Mouse (Mus musculus) erythroblast, embryonic 14.5 days (primary cell): ENCODE results near the gene Stxbp1. TPM values are rescaled to one million over a fixed set of nuclear protein-coding genes. Genes with fewer than 3 reads are reported as not detected.

Experiments used
- H3K27me3 ChIP-seq: 2 replicates; pipeline ENCODE4 v1.6.1; 2012; ENCODE audit warnings: inconsistent platforms; ENCODE audit not compliant: control insufficient read depth
- H3K36me3 ChIP-seq: 2 replicates; pipeline ENCODE4 v1.6.1; 2012; ENCODE audit warnings: mild to moderate bottlenecking, inconsistent platforms; ENCODE audit not compliant: control insufficient read depth
- H3K4me1 ChIP-seq: 2 replicates; pipeline ENCODE4 v1.6.1; 2012; ENCODE audit warnings: inconsistent platforms; ENCODE audit not compliant: control insufficient read depth
- H3K4me3 ChIP-seq: replicated peaks from 2 replicates; pipeline ENCODE3; 2012; ENCODE audit warnings: moderate library complexity, mild to moderate bottlenecking, inconsistent platforms
- H3K9me3 ChIP-seq: 2 replicates; pipeline ENCODE4 v1.6.1; 2012; ENCODE audit warnings: low read length, inconsistent platforms, mixed read lengths; ENCODE audit not compliant: control insufficient read depth
- GATA1 ChIP-seq: IDR thresholded peaks from 2 replicates; pipeline ENCODE4 v1.6.1; 2012; ENCODE audit warnings: low read length, inconsistent platforms, mixed read lengths
- TAL1 ChIP-seq: IDR thresholded peaks from 3 replicates; pipeline ENCODE4 v1.6.1; 2012; ENCODE audit warnings: low read length, inconsistent platforms, mixed read lengths
- polyA plus RNA-seq: library from polyadenylated mRNA; stranded (reverse); fragments of >175 nt; gene quantifications from 2 replicates; pipeline ENCODE4 v1.2.3, GENCODE M21; 2012

The Stxbp1 gene
- polyA plus RNA-seq, 1 experiment = 0.02 TPM

- Histone ChIP-seq H3K4me1 (peaks cover 3% of the 10 kb centered on the region; the same call in 1 of the 2 replicates), H3K27me3 (no peaks in the 10 kb centered on the region), H3K4me3 (no peak overlapping the region), H3K36me3 (no peaks in the 10 kb centered on the region), H3K9me3 (no peaks in the 10 kb centered on the region)
- TF ChIP-seq TAL1 (no peak), GATA1 (no peak)
Observed at GRCm38 (mm10) chr2:32816946-32817581, 30.0 kb downstream of the Stxbp1 start.

DNA sequence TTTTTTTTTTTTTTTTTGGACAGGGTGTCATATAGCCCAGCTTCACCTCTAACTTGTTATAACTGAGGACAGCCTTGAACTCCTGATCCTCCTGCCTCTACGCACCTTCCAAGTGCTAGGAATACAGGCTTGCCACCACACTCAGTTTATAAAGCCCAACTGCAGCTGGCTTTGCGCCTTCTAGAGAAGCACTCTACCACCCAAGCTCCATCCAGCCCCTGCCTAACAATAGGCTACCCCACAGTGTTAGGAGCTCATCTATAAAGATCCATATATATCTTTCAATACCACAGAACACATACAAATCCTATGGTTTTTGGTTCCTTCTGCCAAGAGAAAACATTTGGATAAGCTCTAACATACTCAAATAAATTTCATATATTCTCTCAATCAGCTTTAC lies 30.5 kb downstream of the Stxbp1 start:
- H3K36me3 ChIP-seq = no peaks in the 10 kb centered on the region
- TF ChIP-seq GATA1 = no peak
- no peak for TF ChIP-seq TAL1
- H3K27me3 ChIP-seq = no peaks in the 10 kb centered on the region
- 0 out of 2 replicates have a peak, but pooled peaks cover under 1% of the 10 kb centered on the region for H3K4me1 ChIP-seq
- H3K9me3 ChIP-seq = no peaks in the 10 kb centered on the region
- no peak overlapping the region for H3K4me3 ChIP-seq

GRCm38 (mm10) chr2:32811959-32812358 lies 35.1 kb downstream of the Stxbp1 start:
- Histone ChIP-seq H3K27me3 (no peaks in the 10 kb centered on the region), H3K36me3 (no peaks in the 10 kb centered on the region), H3K9me3 (no peaks in the 10 kb centered on the region), H3K4me1 (no peaks in the 10 kb centered on the region), H3K4me3 (no peak overlapping the region)
- TF ChIP-seq TAL1 (no peak), GATA1 (no peak)

GRCm38 (mm10) chr2:32808816-32809566 lies 38.1 kb downstream of the Stxbp1 start:
- TF ChIP-seq GATA1 (no peak), TAL1 (no peak)
- no peaks in the 10 kb centered on the region for H3K9me3 ChIP-seq
- H3K36me3 ChIP-seq = no peaks in the 10 kb centered on the region
- H3K4me3 ChIP-seq = no peak overlapping the region
- no peaks in the 10 kb centered on the region for H3K4me1 ChIP-seq
- no peaks in the 10 kb centered on the region for H3K27me3 ChIP-seq

DNA sequence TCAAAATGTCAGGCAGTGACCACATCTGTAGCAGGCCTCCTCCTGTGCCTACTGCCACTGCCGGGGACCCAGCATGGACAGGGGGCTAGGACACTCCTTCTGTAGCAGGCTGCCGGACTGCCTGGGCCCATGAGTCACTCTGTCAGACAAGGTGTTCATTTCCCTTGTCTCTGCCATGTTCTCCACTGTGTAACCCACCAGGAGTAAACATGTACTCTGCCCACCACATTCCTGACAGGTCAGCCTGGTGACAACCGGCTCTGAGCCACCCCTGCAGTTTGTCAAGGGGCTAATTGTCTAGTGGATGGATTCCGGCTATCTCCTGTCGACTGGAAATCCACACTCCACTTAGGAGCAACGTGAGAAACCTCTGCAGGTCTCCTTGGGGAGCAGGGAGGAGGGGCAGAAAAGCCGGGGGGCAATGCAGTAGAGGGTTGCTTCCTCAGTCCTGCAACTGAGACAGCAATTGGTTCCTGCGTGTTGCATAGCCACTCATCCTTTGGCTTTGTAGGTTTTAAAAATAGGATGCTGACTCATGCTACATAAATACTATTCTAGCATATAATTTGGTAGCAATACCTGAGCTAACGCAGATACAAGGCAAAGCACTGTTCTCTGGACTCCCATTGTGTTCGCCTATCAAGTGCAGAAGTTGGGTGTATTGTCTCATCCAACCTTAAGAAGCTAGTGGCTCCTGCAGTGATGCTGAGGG lies 48.6 kb downstream of the Stxbp1 start:
- Histone ChIP-seq H3K27me3 (no peaks in the 10 kb centered on the region), H3K36me3 (no peaks in the 10 kb centered on the region; the same call in 1 of the 2 replicates), H3K9me3 (no peaks in the 10 kb centered on the region), H3K4me1 (no peaks in the 10 kb centered on the region), H3K4me3 (no peak overlapping the region)
- TF ChIP-seq TAL1 = no peak
- no peak for TF ChIP-seq GATA1

DNA sequence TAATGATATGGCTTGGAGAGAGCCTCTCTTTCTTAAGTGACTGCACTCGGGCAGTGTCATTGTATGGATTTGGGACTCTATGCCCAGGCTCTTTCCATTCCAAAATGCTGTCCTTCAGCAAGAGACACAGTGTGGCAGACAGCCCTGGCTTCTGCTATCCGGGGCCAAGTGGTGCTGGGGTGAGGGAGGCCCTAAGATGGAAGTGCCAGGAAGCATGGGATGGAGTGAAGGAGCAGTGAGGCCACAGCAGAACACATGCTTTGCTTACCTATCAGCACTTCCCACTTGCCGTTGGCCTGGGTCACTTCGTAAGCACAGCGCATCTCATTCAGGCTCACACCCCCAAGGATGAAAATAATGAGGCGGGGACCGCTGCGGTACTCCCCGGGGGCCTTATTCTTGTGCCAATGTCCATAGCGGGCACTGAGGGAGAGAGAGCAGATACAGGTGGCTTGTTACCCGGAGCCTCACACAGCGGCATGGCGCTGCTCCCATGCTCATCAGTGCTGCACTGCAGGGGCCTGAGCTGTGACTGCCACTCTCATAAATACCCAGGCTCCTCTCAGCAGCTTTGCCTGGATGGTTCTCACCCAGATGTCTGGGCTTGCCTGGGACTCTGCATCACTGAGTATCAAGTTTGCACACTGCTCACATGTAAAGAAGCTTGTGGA lies 51.2 kb downstream of the Stxbp1 start:
- no peaks in the 10 kb centered on the region for H3K4me1 ChIP-seq
- H3K9me3 ChIP-seq = no peaks in the 10 kb centered on the region
- TF ChIP-seq TAL1 (no peak), GATA1 (no peak)
- no peak overlapping the region for H3K4me3 ChIP-seq
- no peaks in the 10 kb centered on the region for H3K27me3 ChIP-seq
- no peaks in the 10 kb centered on the region; the same call in 1 of the 2 replicates for H3K36me3 ChIP-seq

- H3K27me3 ChIP-seq = no peaks in the 10 kb centered on the region
- H3K4me1 ChIP-seq = no peaks in the 10 kb centered on the region
- TF ChIP-seq TAL1 (no peak), GATA1 (no peak)
- H3K36me3 ChIP-seq = no peaks in the 10 kb centered on the region
- no peak overlapping the region for H3K4me3 ChIP-seq
- no peaks in the 10 kb centered on the region for H3K9me3 ChIP-seq
Observed at GRCm38 (mm10) chr2:32791297-32791696, 55.7 kb downstream of the Stxbp1 start.

- no peak overlapping the region for H3K4me3 ChIP-seq
- TF ChIP-seq TAL1 = no peak
- no peak for TF ChIP-seq GATA1
- H3K27me3 ChIP-seq = no peaks in the 10 kb centered on the region
- no peaks in the 10 kb centered on the region for H3K36me3 ChIP-seq
- H3K9me3 ChIP-seq = no peaks in the 10 kb centered on the region
- no peaks in the 10 kb centered on the region for H3K4me1 ChIP-seq
Observed at GRCm38 (mm10) chr2:32788581-32788980, 58.5 kb downstream of the Stxbp1 start.

DNA sequence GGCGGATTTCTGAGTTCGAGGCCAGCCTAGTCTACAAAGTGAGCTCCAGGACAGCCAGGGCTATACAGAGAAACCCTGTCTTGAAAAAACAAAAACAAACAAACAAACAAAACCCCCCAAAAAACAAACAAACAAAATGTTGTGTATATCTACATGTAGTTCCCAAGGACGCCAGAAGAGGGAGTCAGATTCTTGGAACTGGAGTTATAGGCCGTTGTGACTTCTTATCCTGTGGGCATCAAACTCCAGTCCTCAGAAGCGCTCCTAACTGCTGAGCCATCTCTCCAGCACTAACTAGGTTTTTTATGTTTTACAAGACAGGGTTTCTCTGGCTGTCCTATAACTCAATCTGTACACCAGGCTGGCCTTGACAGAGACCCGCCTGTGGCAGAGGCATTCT lies 59.9 kb downstream of the Stxbp1 start:
- H3K27me3 ChIP-seq = no peaks in the 10 kb centered on the region
- TF ChIP-seq GATA1 (no peak), TAL1 (no peak)

More for the DNA sequence above, 59.9 kb downstream of the Stxbp1 start:
- Histone ChIP-seq H3K4me1 (no peaks in the 10 kb centered on the region), H3K9me3 (no peaks in the 10 kb centered on the region), H3K36me3 (no peaks in the 10 kb centered on the region), H3K4me3 (no peak overlapping the region)
